Mouse (Mus musculus): ENCODE results near the gene Gm10401. TPM values are rescaled to one million over a fixed set of nuclear protein-coding genes. Genes with fewer than 3 reads are reported as not detected.

Gm10401 gene
- total and polyA plus RNA-seq, 3 experiments, result not detected

- H3K36me3 ChIP-seq (ENCODE audit: control insufficient read depth, insufficient read depth, low read length), result 0 out of 2 replicates have a peak, but pooled peaks cover 4% of the 10 kb centered on the region
- no peak for TF ChIP-seq CTCF (IDR thresholded peaks at IDR 0.05)
- peak in 1 of 2 experiments; percentile 19 for DNase-seq
- peaks cover 16% of the 10 kb centered on the region for H3K4me1 ChIP-seq (ENCODE audit: control insufficient read depth, insufficient read depth, low read length)
- intact Hi-C loops (cut with DNase I), result loop anchor here (1.0 kb wide), 1 partner anchor 17 kb away; no protein-coding TSS in a partner anchor
- H3K27me3 ChIP-seq (ENCODE audit: control insufficient read depth, insufficient read depth, low read length), result no peaks in the 10 kb centered on the region
- 85% methylated on average over 6 of the region's 6 CpGs for WGBS
- H3K27ac ChIP-seq, result peak overlapping the region; percentile 78
- H3K4me3 ChIP-seq, result no peak overlapping the region
- no peaks in the 10 kb centered on the region for H3K79me2 ChIP-seq (replicated peaks; ENCODE audit: control insufficient read depth, insufficient read depth, low read length)
- H3K9ac ChIP-seq (ENCODE audit: low read depth, low read length), result no peak overlapping the region
Measured at GRCm38 (mm10) chr5:115144471-115144870, 46.4 kb upstream of the Gm10401 start.

GRCm38 (mm10) chr5:115143552-115143951 is 45.5 kb upstream of the Gm10401 start:
- TF ChIP-seq EP300 (IDR thresholded peaks at IDR 0.05; ENCODE audit: insufficient read depth, low read depth, low read length), result no peak
- no peak for TF ChIP-seq CTCF (IDR thresholded peaks at IDR 0.05)
- peaks cover 16% of the 10 kb centered on the region for H3K4me1 ChIP-seq (ENCODE audit: control insufficient read depth, insufficient read depth, low read length)
- H3K9ac ChIP-seq (ENCODE audit: low read depth, low read length), result no peak overlapping the region
- peak in 1 of 2 experiments; percentile 19 for DNase-seq
- no peak overlapping the region for H3K4me3 ChIP-seq
- no peaks in the 10 kb centered on the region for H3K27me3 ChIP-seq (ENCODE audit: control insufficient read depth, insufficient read depth, low read length)
- peak overlapping the region; percentile 78 for H3K27ac ChIP-seq
- no peaks in the 10 kb centered on the region for H3K79me2 ChIP-seq (replicated peaks; ENCODE audit: control insufficient read depth, insufficient read depth, low read length)
- 0 out of 2 replicates have a peak, but pooled peaks cover 4% of the 10 kb centered on the region for H3K36me3 ChIP-seq (ENCODE audit: control insufficient read depth, insufficient read depth, low read length)
- 42% methylated on average over 10 of the region's 10 CpGs for WGBS
- intact Hi-C loops (cut with DNase I), result no loop called here

GRCm38 (mm10) chr5:115142166-115142697 is 44.1 kb upstream of the Gm10401 start:
- peak in 1 of 2 experiments; percentile 15 for DNase-seq
- 0 out of 2 replicates have a peak, but pooled peaks cover under 1% of the 10 kb centered on the region for H3K36me3 ChIP-seq (ENCODE audit: control insufficient read depth, insufficient read depth, low read length)
- intact Hi-C loops (cut with DNase I), result no loop called here
- no peak overlapping the region; the same call in 1 of the 2 replicates for H3K27ac ChIP-seq
- no peak for TF ChIP-seq CTCF (IDR thresholded peaks at IDR 0.05)
- no peak for TF ChIP-seq EP300 (IDR thresholded peaks at IDR 0.05; ENCODE audit: insufficient read depth, low read depth, low read length)
- no peak for TF ChIP-seq POLR2A (IDR thresholded peaks at IDR 0.05; ENCODE audit: insufficient read depth, low read depth, low read length)
- no peak overlapping the region for H3K4me3 ChIP-seq
- no peaks in the 10 kb centered on the region for H3K27me3 ChIP-seq (ENCODE audit: control insufficient read depth, insufficient read depth, low read length)
- H3K9ac ChIP-seq (ENCODE audit: low read depth, low read length), result no peak overlapping the region
- 89% methylated on average over 9 of the region's 9 CpGs for WGBS
- no peaks in the 10 kb centered on the region for H3K79me2 ChIP-seq (replicated peaks; ENCODE audit: control insufficient read depth, insufficient read depth, low read length)
- H3K4me1 ChIP-seq (ENCODE audit: control insufficient read depth, insufficient read depth, low read length), result peaks cover 16% of the 10 kb centered on the region

GRCm38 (mm10) chr5:115140726-115141125 is 42.6 kb upstream of the Gm10401 start:
- no peak overlapping the region for H3K9ac ChIP-seq (ENCODE audit: low read depth, low read length)
- no peaks in the 10 kb centered on the region for H3K27me3 ChIP-seq (ENCODE audit: control insufficient read depth, insufficient read depth, low read length)
- H3K36me3 ChIP-seq (ENCODE audit: control insufficient read depth, insufficient read depth, low read length), result no peaks in the 10 kb centered on the region
- 46% methylated on average over 3 of the region's 3 CpGs for WGBS
- TF ChIP-seq EP300 (IDR thresholded peaks at IDR 0.05; ENCODE audit: insufficient read depth, low read depth, low read length), result 0 out of 2 replicates have a peak, but pooled peaks have one; percentile 38
- no peak for TF ChIP-seq CTCF (IDR thresholded peaks at IDR 0.05)
- peak; percentile 41 to 42 for DNase-seq
- peaks cover 13% of the 10 kb centered on the region for H3K4me1 ChIP-seq (ENCODE audit: control insufficient read depth, insufficient read depth, low read length)
- peak overlapping the region; percentile 43; the same call in 1 of the 2 replicates for H3K27ac ChIP-seq
- no peaks in the 10 kb centered on the region for H3K79me2 ChIP-seq (replicated peaks; ENCODE audit: control insufficient read depth, insufficient read depth, low read length)
- intact Hi-C loops (cut with DNase I), result no loop called here
- H3K4me3 ChIP-seq, result no peak overlapping the region

- no peak overlapping the region for H3K27ac ChIP-seq
- intact Hi-C loops (cut with DNase I), result no loop called here
- peaks cover 2% of the 10 kb centered on the region; the same call in 1 of the 2 replicates for H3K79me2 ChIP-seq (replicated peaks; ENCODE audit: control insufficient read depth, insufficient read depth, low read length)
- no peak for DNase-seq
- no peaks in the 10 kb centered on the region for H3K27me3 ChIP-seq (ENCODE audit: control insufficient read depth, insufficient read depth, low read length)
- no peak overlapping the region for H3K4me3 ChIP-seq
- H3K36me3 ChIP-seq (ENCODE audit: control insufficient read depth, insufficient read depth, low read length), result no peaks in the 10 kb centered on the region
- H3K9ac ChIP-seq (ENCODE audit: low read depth, low read length), result no peak overlapping the region
- peaks cover 8% of the 10 kb centered on the region for H3K4me1 ChIP-seq (ENCODE audit: control insufficient read depth, insufficient read depth, low read length)
- WGBS, result 80% methylated on average over 4 of the region's 4 CpGs
- no peak for TF ChIP-seq POLR2A (IDR thresholded peaks at IDR 0.05; ENCODE audit: insufficient read depth, low read depth, low read length)
Measured at GRCm38 (mm10) chr5:115139124-115139523, 41.0 kb upstream of the Gm10401 start.

- intact Hi-C loops (cut with DNase I), result no loop called here
- TF ChIP-seq POLR2A (IDR thresholded peaks at IDR 0.05; ENCODE audit: insufficient read depth, low read depth, low read length) (peak; percentile 48; the same call in 1 of the 2 replicates), CTCF (IDR thresholded peaks at IDR 0.05) (no peak)
- Histone ChIP-seq H3K36me3 (ENCODE audit: control insufficient read depth, insufficient read depth, low read length) (no peaks in the 10 kb centered on the region), H3K27ac (peak within 1 kb of the TSS; percentile 85), H3K9ac (ENCODE audit: low read depth, low read length) (peak within 1 kb of the TSS; percentile 82), H3K4me1 (ENCODE audit: control insufficient read depth, insufficient read depth, low read length) (peaks cover 2% of the 10 kb centered on the region), H3K4me3 (peak within 1 kb of the TSS; percentile 86), H3K79me2 (replicated peaks; ENCODE audit: control insufficient read depth, insufficient read depth, low read length) (peaks cover 3% of the 10 kb centered on the region; the same call in 1 of the 2 replicates), H3K27me3 (ENCODE audit: control insufficient read depth, insufficient read depth, low read length) (no peaks in the 10 kb centered on the region)
- peak; percentile 93 to 96 for DNase-seq
- 1% methylated on average over 64 of the region's 81 CpGs for WGBS
Measured at GRCm38 (mm10) chr5:115134234-115135165, 36.4 kb upstream of the Gm10401 start, which contains the start of gene Unc119b. Gene Unc119b (minus strand): TSS chr5:115134975.

All from heart, adult 2 months (tissue).